Mouse (Mus musculus) thymus, postnatal 36 days (tissue): ENCODE data around the gene Stk25.

Experiments used
- DNase-seq, 2 experiments: peaks; one replicate each; pipeline ENCODE4 v3.0.0; 2022; ENCODE audit warnings: mixed read lengths in 2 of 2

Gene Stk25

DNA sequence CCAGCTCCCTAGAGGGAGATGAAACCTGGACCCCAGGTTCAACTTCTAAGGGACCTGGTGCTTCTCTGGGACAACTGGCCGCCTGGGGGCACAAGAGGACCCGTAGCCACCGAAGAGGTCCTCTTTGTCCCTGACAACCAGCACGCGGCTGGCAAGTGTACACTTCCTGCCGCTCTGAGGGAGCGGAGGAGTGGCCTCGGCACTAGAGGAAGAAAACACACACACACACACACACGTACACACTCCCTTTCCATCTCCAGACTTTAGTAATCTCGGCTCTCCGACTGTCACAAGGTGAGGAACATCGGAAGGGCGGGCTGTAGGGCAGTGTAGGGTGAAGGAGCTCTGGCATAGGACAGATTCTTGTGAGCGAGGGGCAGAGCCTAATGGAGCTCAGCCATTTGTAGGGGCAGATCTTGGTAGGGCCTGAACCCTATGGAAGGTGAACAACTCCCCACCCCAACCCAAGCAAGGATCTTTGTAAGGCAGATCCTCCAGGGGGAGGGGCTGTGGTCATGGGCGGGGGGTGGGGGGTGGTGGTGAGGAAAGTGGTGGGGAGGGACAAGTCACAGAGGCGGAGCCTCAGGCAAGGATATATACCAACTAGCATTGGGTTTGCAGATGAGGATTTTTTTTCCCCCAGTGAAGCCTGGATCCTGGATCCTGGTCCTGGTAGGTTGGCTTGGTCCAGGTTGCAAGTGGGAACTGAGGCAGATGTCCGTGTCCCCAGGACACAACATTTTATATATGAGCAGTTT lies 10.5 kb upstream of the Stk25 start:
- DNase-seq = peak; percentile 68 to 75

DNA sequence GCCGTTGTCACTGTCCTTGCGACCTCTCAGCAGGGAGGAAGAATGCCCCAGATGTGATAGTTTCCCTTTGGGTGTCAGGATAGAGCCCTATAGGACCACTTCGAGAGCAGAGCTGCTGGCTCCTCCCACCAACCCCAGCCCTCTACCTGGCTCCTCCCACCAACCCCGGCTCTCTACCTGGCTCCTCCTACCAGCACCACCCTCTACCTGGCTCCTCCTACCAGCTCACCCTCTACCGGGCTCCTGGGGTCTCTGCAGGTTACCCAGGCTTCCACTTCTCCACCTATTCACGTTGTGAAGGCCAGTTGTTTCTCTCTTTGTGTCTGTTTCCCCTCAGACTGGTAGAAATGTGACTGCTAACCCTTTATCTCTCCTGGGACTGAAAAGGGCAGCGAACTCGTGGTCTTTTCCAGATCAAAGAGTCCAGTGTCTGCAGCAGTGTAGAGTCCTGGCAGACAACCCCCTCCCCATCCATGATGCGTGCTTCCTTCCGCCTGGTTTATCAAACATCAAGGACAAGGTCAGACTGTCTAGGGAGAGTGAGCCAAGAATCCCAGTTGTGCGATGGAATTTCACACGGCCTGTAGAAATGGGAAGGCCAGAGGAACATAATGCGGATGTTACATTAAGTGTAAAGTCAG lies 9.4 kb upstream of the Stk25 start:
- peak; percentile 23 to 58 for DNase-seq

DNA sequence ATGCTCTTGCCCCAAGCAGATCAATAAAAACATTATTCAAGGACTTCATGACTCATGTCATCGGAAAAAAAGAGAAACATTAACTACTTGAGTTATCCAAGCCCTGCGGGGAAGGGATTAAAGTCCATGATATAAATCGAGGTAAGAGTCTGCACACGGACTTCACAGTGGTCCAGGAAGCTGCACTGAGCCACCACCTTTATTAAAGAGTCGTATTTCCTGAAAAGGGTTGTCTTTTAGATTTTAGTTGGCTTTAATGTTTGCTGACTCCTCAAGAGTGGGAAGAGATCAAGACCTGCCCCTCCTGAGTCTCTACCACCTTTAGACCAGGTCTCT lies 1.5 kb downstream of the Stk25 start:
- DNase-seq = no peak

DNA sequence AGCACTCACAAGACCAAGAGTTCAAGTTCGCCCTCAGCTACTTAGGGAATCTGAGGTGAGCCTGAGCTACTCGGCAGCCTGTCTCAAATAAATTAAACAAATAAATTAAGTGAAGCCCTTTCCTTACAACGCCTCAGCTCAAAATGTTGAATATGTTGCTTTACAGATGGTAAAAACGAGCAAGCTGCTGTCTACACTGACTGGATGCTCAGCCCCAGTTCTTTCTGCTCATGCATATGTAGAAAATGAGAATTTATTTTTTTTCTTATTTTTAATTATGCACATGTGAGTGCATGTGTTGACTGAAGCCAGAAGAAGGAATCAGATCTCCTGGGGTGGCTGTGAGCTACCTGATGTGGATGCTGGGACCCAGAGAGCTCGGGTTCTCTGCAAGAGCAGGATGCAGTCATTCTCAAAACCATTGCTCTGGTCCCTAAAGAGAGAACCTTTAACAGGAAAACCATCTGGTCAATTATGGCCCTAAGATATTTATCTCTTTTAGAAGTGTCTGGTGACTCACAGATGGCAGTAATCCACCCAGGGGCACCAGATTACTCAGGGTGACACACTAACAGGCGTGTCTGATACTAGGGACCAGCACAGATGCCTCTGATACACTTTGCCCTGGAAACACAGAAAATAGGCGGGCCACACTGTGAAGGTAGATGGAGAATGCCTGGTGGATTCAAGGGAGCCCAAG lies 2.0 kb downstream of the Stk25 start:
- no peak for DNase-seq

DNA sequence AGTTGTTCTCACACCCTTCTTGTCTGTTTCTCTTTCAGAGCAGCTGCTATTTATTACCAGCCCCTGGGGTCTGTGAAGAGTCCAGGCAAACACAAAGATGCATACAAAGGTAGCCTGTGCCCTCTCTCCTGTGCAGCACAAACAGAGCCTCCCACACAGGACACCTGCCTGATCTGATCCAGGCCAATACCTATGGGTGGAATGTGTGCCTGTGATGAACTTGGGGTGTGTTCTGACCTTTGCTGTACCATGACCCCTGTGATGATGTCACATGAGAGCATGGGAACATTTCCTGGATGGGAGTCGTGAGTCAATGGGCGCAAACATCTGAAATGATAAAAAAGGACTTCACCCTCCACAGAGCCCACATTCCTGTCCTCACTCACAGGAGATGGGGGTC lies 3.7 kb downstream of the Stk25 start:
- no peak for DNase-seq

DNA sequence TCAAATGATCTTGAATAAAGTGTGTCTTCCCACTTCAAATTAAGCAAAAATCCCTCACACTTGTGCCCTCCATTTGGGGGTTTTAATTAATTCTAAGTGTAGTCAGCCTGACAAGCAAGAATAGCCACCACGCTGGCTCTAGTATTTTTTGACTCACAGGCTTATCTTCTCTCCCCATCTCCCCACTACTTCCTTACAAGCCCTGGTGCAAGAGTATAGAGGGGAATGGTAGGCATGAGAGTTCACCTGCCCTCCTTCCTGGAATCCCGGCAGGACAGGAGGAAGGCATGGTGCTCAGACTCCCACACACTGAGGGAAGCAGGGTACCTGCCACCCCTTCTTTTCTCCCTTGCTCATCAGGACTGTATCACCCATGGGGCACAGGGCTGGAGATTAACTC lies 4.2 kb downstream of the Stk25 start:
- DNase-seq = no peak

DNA sequence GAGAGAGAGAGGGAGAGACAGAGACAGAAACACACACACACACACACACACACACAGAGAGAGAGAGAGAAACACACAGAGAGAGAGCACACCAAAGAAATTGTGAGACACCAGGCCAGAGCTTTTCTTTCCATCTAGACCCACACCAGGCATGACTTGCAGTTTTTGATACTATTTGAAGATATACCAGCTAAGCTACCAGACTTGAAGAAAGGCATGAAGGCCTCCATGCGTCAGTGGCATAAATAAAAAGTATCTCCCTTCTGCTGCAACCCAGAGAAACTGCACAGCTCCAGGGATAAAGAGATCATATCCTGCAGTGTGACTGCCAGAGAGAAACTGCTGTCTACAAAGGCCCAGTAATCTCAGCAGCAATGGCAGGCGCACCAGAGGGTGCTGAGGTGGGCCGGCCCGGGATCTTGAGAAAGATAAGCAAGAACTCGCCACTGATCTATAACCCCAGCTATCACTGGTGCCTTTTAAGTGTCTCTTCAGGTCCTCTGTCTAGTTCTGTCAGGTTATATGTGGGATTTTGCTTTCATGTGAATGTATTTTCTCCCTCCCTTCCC lies 8.8 kb downstream of the Stk25 start:
- DNase-seq = no peak

DNA sequence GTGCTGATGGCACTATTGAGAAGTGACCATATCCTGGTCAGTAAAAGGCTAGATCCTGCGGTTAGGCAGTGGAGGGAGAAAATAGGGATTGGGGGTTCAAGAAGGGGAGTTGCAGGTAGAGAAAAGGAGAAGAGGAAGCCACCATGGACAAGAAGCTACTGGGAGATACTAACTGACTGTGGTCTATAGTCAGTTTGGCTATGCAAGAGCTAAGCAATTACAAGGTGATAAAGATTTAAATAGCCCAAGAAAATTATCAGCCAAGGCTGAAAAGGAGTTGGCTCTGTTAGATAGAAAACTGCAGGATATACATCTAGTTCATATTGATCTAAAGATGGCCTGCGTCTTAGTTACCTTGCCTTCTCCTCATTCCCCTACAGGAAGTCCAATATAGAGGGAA lies 15.8 kb downstream of the Stk25 start:
- no peak for DNase-seq

DNA sequence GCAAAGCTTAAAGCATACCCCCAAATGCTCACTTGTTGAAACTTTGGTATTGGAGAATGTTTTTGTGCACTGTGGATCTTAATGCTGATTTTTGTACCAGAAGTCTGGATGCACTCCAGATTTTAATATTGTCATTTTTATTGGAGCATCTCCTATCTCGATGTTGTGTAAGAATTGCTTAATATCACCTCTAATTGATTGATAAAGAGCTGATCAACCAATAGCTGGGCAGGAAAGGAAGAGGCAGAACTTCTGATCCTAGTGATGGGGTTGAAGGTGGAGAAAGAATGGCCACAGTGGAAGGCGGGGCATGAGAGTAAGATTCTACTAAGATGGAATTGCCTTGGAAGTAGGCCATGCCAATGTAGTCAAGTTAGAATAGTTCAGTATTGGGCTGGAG lies 16.5 kb downstream of the Stk25 start:
- no peak for DNase-seq

DNA sequence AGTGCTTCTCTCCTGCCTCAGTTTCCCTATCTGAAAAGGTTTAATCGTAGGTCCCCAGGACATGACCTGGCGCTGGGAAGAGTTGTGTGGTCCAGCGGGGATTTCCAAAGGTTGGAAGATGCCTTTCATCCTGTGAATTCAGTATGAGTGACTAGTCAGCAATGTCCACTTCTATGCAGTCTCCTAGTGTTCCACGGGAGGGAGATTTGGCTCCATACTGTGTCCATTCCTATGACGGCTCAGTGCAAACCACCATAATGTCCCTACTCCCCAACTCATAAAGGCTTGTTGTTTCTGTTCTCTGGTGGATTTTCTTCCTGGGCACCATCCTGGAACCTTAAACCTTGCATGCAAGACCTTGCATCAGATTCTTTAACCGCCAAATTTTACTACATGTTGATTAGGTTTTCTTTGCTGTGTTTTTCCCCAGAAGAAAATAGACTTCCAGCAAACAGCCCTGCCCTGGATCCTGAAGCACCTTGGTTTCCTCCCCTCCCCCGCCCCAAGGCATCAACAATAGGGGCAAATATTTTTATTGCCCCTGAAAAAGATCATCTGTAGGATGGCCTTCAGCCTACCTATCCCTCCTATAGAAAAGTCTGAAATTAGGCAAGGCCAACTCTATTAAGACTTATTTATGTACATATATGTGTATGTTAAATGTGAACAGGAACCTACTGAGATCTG lies 22.1 kb downstream of the Stk25 start:
- no peak for DNase-seq

DNA sequence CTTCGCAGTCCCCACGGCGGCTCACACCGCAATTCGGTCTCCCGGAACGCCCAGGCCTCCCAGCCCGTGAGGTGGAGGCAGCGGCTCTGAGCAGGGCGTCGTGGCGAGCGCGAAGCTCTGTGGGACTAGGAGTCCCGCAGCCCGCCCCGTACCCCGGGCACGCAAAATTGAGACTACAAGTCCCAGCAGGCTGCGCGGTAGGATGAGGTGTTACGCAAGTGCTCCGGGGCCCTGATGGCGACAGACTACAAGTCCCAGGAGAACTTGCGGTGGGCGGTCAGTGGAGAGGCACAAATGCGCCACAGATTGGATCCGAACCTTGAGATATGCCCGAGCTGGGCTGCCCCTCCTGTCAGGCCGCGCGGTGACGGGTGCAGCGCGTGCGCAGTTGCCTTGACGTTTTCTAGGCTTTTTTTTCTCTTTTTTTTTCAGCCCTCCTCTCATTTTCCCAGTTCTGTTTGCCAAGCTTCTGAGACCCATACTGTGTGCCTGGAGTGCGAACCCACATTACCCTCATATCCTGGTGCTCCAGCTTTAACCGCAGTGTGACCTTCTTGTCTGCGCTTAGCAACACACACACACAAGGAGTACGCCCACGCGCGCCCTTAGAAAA lies 22.8 kb downstream of the Stk25 start:
- DNase-seq = peak; percentile 95 to 98

DNA sequence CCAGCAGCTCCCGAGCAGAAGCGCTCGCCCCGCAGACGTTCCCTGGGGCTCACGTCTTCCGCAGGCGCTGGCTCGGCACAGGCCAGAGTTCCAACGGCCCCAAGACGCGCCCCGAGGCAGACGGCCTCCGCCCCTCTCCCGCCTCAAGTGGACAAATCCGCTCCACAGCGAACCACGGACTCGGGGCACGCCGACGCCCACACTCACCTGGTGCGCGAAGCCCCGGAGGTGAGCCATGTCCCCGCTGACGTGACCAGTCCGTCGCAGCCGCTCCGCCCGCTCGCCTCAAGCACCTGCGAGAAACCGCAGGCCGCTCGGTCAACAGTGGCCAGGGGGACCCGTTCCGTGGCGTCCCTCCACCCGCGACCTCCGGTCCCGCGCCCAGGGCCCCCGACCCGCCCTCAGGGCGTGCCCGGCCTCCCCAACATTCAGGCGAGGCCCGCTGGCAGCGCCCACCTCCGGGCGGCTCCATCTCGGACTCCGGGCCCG lies 23.3 kb downstream of the Stk25 start:
- DNase-seq = no peak

DNA sequence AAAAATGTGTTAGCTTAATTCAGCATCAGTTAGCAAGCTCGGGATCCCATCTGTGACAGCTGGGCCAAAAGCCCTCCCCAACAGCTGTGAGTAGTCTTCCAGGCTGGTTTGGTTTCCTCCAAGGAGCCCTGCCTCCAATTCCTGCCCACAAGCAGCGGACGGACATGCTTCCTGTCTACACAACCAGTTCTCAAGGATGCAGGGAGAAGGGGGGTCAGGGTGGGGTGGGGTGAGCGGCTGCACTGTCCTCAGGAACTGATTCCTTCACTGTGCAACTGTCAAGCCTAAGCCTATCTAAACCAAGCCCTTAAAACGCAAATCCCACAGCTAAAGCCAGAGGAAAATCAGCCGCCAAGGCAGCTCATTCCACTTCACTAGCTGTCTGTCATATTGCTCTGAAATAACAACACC lies 24.0 kb downstream of the Stk25 start:
- peak in 1 of 2 experiments; percentile 19 for DNase-seq

DNA sequence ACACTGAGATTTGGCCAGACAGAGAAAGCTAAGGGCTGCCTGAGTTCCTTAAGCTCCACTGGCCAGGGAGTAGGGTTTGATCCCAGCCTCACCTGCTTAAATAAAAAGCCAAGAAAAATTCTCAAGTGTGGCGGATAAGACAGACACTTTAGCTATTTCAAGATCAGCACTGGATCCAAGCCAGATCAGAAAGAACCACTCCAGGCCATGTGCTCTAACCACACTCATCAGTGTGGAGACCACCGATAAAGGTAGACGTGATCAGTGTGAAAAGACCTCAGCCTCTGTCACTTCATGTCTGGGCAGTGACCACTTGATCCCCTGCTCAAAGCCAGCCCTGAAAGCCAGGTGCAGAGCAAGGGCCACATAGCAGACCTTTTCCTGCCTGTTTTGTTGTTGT lies 25.7 kb downstream of the Stk25 start:
- DNase-seq = no peak

DNA sequence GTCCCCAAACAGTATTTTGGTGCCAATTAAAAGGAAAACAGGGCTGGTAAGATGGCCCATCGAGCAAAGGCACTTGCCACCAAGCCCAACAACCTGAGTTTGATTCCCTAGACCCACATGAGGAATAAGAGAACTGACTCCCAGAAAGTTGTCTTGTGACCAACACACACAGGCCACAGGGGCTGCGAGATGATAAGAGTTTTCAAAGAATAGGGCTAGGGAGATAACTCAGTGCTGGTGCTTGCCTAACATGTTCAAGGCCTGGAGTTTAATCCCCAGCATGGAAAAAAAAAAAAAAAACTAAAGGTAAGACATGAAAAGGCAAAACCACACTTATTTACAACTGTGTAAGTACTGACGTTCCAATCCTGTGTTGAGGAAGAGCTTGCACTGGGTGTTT lies 27.7 kb downstream of the Stk25 start:
- no peak for DNase-seq

DNA sequence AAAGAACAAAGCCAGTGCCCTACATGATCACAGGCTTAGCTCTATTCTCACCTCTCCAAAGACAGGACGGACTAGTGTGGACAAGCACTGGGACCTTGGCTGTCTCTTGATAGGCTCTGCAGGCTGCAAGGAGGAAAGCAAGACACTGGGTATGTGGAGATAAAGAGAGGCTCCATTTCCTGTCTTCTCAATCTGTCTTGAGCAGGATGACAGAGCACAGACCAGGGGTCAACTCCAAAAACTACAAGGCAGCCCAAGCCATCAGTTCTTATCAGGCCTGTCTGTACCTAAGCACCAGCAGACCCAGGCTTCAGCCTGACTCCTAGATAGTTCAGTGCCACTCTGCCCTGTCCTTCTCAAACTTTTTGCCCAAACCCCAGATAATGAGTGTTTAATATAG lies 34.0 kb downstream of the Stk25 start:
- no peak for DNase-seq

DNA sequence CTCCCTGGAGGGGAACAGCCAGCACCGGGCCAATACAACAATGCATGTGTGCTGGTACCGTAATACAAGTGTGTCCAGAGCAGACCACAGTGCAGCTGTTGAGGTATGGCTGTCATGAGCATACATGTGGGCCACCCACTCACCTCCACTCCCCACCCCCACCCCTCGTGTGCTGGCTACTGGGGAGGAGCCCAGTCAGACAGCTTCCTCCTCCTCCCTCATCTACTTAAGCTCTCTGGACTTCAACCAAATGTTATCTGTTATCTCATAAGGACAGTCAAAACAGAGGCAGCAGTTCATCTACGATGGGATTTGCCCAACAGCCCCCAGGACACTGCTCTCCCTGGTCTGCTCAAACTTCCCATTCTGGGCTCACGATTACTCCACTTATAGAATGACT lies 39.5 kb downstream of the Stk25 start:
- no peak for DNase-seq

DNA sequence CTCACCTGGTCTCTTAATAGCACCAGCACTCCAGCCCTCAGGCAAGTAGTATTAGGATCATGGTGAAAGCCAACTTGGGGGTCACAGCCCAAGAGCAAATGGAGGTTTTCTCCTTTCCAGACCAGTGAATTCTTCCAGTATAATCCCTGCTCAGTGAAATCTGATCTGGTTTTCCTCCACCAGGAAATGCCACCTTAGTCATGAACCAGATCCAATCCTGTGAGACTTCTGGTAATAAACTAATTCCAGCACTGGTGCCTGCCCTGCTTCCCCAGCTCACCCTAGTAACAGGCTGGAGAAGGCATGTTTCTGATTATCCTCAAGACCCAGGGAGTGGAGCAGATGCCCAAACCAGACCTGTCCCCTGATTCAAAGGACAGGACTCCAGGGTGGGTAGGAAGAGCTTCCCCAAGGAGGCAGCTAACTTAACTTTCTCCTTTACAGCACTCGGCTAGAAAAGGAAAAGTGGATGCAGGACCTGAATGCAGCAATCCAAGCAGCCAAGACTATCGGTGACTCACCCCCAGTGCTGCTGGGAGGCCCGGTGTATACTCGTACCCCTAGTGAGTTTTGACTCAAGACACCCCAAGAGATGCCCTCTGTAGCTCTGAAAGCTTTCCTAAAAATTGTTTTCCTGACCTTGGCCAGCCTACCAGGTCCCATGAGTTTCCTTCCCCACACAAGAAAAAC lies 40.3 kb downstream of the Stk25 start:
- DNase-seq = no peak

DNA sequence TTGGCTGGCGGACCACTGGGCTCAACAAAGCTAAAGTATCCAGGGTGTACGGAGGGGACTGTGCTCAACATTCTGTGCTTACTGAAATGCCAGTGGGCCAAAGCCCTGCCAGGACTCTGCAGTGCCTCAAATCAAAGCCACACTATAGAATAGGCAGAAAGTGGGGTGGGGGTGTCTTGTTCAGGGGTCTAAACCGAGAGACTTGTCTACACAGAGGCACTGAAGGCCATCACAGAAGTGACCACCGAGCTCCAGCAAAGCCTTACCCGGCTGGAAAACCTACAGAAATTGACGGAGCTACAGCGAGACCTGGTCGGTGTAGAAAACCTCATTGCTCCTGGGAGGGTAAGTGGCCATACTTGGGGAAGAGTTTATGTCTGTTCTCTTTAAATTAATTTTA lies 48.7 kb downstream of the Stk25 start:
- no peak for DNase-seq

DNA sequence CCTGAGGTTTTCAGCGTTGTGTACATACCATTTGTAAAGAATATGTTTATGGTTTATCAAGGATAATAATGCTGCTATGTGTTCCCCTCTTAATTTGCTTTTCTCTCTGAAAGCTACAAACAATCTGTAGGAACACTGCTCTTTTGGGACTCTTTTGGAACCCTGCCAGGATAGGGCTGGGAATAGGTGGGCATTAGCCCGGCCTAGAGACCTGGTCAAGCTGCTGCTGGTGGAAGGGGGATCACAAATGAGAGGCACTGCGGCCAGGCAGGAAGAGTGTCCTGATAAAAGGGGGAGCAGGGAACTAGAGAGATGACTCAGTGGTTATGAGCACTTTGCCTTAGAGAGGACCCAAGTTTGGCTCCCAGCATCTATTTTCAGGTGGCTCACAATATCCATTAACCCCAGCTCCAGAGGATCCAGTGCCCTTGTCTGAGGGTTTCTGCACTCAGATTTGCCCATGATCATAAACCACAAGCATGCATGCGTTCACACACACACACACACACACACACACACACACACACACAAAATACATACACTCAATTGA lies 49.7 kb downstream of the Stk25 start:
- no peak for DNase-seq
